Mouse (Mus musculus) frontal cortex, postnatal 10 days (tissue): Measurements from ENCODE around the gene Dirc2.

Source experiments
- DNase-seq, 2 experiments: peaks; one replicate each; pipeline ENCODE4 v3.0.0; 2022; ENCODE audit warnings: low spot score in 2 of 2, mixed read lengths in 1 of 2

Dirc2 gene

GRCm38 (mm10) chr16:35772598-35772997, 3.4 kb upstream of the Dirc2 start:
- DNase-seq, result no peak

GRCm38 (mm10) chr16:35771606-35772005, 2.5 kb upstream of the Dirc2 start:
- DNase-seq, result no peak

DNA sequence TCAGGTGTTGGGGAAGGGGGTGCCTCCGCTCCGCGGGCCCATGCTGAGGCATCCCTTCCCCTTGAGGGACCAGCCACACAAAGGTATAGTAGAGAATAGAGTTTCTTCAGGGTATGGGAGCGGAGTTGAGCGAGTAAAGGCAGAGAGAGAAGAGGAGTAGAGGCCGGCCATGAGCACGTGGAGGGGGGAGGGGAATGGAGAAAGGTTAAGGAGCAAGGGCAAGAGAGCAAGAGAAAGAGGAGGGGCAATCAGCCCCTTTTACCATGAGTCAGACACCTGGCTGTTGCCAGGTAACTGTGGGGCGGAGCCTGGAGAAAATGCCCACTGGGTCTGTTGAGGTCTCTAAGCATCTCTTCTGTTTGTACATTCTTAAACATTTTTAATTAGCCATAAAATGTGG, 2.0 kb upstream of the Dirc2 start:
- DNase-seq, result no peak

GRCm38 (mm10) chr16:35769878-35770657, 912 bp upstream of the Dirc2 start, which contains the start of gene Hspbap1:
Hspbap1 (plus strand) TSS chr16:35770375.
- DNase-seq, result peak; percentile 80 to 89

GRCm38 (mm10) chr16:35768469-35768784, 729 bp downstream of the Dirc2 start:
- DNase-seq, result no peak

- DNase-seq, result no peak
These were observed 2.8 kb downstream of the Dirc2 start for GRCm38 (mm10) chr16:35766366-35766765.

DNA sequence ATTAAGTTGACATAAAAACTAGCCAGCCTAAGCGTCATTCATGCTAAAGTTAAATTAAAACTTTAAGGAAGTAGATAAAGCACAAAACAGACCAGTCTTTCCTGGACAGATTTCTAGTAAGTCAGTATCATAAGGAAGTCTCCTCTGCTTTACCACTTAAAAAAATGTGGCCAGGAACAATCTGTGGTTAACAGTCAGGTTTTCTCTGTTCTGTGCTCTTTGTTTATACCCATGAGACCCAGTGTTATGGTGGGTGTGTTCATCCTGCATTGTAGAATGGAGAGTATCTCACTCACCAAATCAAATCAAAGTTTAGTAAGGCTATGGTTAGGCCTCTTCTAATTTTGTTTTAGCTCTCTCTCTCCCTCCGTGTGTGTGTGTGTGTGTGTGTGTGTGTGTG, 3.7 kb downstream of the Dirc2 start:
- no peak for DNase-seq

DNA sequence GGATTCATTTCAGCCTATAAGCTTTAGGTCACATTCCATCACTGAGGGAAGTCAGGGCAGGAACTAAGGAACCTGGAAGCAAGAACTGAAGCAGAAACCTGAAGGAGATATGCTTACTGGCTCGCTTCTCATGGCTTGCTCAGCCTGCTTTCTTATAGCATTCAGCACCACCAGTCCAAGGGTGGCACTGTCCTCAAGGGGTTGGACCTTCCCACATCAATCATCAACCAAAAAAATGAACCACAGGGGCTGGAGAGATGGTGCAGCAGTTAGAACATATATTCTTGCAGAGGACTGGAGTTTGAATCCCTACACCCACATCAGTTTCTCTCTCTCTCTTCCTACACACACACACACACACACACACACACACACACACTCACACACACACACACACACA, 4.2 kb downstream of the Dirc2 start:
- DNase-seq, result no peak

GRCm38 (mm10) chr16:35763590-35764296, 5.4 kb downstream of the Dirc2 start:
- no peak for DNase-seq

- DNase-seq, result no peak
These were observed 9.8 kb downstream of the Dirc2 start for GRCm38 (mm10) chr16:35759401-35759800.

DNA sequence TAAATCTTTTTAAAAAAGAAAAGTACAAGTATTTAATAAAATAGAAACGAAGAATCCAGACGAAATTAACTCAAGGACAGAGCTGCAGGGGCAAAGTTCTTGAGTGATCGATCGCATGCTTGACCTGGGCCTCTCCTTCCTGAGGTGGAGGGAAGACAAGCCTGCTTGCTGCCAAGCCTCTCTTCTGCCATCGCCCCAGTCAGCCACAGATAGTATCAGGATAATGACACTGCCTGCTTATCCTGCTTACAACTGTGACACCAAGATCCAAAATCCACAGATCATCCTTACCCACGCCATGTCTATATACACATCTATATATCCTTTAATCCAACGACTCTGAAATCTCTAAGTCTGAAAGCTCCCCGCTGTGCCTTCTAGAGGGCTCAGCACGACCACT, 12.5 kb downstream of the Dirc2 start:
- no peak for DNase-seq

GRCm38 (mm10) chr16:35755502-35756334, 13.4 kb downstream of the Dirc2 start:
- DNase-seq, result no peak

DNA sequence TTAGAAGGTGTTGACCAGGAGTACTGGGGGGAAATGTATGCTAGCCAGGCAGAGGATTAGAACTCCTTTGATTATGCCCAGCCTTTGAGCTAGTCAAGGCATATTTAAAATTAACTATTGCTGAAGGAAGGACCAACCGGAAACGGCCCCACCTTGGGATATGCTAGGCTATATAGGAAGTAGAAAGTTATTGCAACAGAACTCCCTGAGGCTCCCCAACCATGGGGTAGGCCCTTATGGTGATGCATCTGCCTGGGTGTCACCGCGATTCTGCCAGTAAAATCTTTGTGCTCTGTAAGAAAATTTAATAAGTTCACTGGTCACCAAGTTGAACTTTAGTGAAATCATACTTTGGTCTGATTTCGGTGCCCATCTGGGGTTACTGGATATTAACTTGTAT, 15.2 kb downstream of the Dirc2 start:
- no peak for DNase-seq

DNA sequence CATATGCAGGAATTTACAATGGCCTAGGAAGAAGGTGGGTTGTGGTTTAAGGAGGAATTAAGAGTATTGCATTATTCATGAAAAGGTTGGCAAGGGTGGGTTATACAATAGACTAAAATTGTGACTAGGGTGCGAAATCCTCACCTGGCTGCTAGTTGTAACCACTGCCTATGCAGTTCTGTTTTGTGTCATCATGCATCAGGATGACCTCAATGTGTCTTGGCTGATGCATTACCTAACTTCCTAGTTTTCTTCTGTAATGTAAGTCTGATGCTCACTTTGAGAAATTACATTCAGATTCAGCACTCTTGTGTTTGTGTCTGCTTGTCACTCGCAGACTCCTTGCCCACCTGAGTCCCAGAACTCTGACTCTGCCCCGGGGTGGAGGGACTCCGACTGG, 17.3 kb downstream of the Dirc2 start:
- no peak for DNase-seq

- DNase-seq, result no peak
These were observed 19.8 kb downstream of the Dirc2 start for GRCm38 (mm10) chr16:35749385-35749784.

GRCm38 (mm10) chr16:35748237-35748603, 20.9 kb downstream of the Dirc2 start:
- no peak for DNase-seq

DNA sequence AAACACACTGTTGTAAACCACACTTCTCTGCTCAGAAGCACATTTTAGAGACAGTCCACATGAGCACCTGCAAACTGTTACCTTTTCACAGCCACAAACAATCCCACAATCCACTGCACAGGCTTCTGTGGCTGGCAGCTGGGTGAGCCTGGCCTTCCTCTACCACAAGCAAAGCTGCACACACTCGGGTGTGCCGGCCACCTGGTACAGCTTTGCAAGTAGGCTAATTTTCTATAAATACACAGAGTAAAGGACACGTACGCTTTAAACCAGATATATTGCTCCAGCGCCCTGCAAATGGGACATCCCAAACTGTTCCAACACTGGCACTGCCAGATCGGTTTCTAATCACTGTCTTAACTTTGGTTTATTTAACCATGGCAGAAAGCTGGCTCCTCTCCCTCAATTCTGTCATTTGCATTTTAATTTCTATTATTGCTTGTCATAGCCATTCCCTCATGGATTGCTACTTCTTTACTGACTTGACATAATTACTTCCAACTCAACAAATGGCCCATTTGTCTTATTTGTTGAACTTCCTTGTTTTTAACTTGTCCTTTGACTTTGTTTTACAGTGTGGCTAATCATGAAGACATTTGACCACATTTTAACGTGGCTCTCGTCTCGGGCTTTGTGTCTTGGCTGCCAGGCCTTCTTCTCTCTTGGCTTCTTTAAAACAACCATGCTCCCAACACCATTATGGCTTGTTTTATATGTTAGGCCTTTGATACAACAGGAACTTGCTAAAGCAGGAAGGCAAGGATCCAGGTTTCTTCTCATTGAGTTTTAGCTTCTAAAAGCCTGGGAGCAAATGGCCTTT, 21.5 kb downstream of the Dirc2 start:
- no peak for DNase-seq

- no peak for DNase-seq
These were observed 26.8 kb downstream of the Dirc2 start for GRCm38 (mm10) chr16:35742251-35742937.

DNA sequence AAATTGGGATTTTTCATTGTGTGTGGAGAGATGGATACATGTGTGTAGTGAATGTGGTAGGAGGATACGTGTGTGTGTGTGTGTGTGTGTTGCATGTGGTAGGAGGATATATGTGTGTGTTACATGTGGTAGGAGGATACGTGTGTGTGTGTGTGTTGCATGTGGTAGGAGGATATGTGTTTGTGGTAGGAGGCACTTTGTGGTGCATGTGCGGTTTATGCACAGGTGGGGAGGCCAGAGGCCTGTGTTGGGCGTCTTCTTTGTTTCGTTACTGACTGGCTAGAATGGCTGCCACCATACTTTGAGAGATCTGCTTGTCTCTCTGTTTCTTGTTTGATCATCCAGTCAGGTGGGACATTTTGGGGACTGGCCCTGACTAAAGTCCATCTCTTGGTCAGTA, 27.5 kb downstream of the Dirc2 start:
- DNase-seq, result no peak

GRCm38 (mm10) chr16:35740943-35741342, 28.2 kb downstream of the Dirc2 start:
- no peak for DNase-seq

- DNase-seq, result no peak
These were observed 28.8 kb downstream of the Dirc2 start for GRCm38 (mm10) chr16:35740357-35740756.
